Mouse (Mus musculus) bone marrow macrophage, adult 2 months (primary cell): ENCODE results near the gene Map3k5. TPM values are rescaled to one million over a fixed set of nuclear protein-coding genes. Genes with fewer than 3 reads are reported as not detected.

Experiments used
- H3K27ac ChIP-seq: 2 replicates; pipeline ENCODE4 v1.5.1; 2012; ENCODE audit warnings: low read depth, low read length; ENCODE audit not compliant: insufficient read depth
- H3K4me1 ChIP-seq: 2 replicates; pipeline ENCODE4 v1.6.1; 2012; ENCODE audit warnings: low read length; ENCODE audit not compliant: control insufficient read depth, insufficient read depth
- H3K4me3 ChIP-seq: 2 replicates; pipeline ENCODE4 v1.5.1; 2012; ENCODE audit warnings: mild to moderate bottlenecking, low read length, moderate library complexity; ENCODE audit not compliant: insufficient read depth
- CTCF ChIP-seq: IDR thresholded peaks from 2 replicates; pipeline ENCODE4 v1.5.1; 2012; ENCODE audit warnings: low read depth, mild to moderate bottlenecking, low read length, moderate library complexity
- POLR2A ChIP-seq: IDR thresholded peaks from 2 replicates; pipeline ENCODE4 v1.6.1; 2012; ENCODE audit warnings: mild to moderate bottlenecking, low read depth, low read length, borderline replicate concordance
- polyA plus RNA-seq: library from polyadenylated mRNA; stranded (reverse); fragments of >200 nt; gene quantifications from 2 replicates; pipeline ENCODE4 v1.2.4, GENCODE M21; 2012; ENCODE audit not compliant: missing spikeins, insufficient read depth, insufficient read length

Gene Map3k5
- polyA plus RNA-seq, 1 experiment, result 22.0 TPM

GRCm38 (mm10) chr10:19933511-19934383, 525 bp upstream of the Map3k5 start:
- TF ChIP-seq POLR2A, result no peak
- TF ChIP-seq CTCF, result peak; percentile 17; the same call in 1 of the 2 replicates
- Histone ChIP-seq H3K4me3 (peak overlapping the region; percentile 69), H3K4me1 (peaks cover 23% of the 10 kb centered on the region), H3K27ac (peak overlapping the region; percentile 38)

GRCm38 (mm10) chr10:19935295-19935623, 987 bp downstream of the Map3k5 start:
- TF ChIP-seq POLR2A (no peak), CTCF (no peak)
- Histone ChIP-seq H3K27ac (no peak overlapping the region), H3K4me1 (peaks cover 32% of the 10 kb centered on the region), H3K4me3 (peak overlapping the region; percentile 69)

- Histone ChIP-seq H3K27ac (no peak overlapping the region), H3K4me1 (peaks cover 37% of the 10 kb centered on the region), H3K4me3 (no peak overlapping the region)
- TF ChIP-seq CTCF (no peak), POLR2A (no peak)
These were observed 1.6 kb downstream of the Map3k5 start for GRCm38 (mm10) chr10:19935821-19936367.

DNA sequence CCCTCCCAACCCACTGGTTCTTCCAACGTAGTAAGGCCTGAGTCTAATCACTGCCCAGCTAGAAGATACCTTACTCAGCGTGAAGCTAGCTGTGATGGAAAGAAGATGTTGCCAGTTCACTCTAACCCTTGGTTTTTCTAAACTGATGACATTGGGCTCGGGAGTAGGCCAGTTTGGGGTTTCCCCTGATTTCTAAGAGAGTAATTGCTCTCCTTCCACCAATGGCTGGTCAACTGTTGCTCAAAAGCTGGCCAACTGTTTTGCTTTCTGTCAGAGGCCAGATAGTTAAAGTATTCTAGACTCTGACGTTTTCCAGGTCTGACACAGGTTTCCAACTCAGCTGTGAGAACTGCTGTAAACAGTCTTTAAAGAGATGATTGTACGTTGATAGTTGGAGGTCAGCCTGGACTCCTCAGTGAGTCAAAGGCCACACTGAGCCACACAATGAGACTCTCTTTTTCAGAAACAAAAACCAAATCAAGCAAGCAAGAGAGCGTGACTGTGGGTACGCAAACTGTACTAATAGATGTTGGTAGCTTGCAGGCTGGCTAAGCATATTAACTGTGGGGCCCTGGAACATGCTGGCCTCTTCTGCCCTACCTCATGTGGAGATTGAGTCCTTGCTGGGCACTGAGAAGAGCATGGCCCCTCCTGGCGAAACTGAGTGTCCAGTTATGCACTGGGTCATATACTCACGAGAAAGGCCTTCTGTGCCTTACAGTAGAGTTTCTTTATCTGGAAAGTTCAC, 2.9 kb downstream of the Map3k5 start:
- no peak overlapping the region for H3K4me3 ChIP-seq
- H3K4me1 ChIP-seq, result peaks cover 44% of the 10 kb centered on the region
- TF ChIP-seq POLR2A (no peak), CTCF (no peak)
- H3K27ac ChIP-seq, result no peak overlapping the region

DNA sequence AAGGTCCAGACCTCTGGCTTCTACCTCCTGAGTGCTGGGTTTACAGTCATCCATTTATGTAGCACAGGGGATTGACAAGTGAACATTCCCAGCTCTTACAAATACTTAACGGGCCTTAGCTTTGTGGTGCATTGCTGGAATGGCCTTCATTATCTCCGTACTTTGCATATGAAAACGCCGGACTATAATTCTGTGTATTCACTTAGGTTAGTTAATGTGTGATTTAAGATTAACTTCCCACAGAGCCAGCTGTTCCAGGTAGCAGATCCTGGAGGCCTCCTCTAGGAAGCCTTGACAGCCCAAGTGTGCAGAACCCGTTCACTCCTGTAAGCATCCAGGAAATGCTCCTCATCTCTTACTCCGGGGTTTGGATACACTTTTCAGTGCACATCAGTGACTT, 4.5 kb downstream of the Map3k5 start:
- H3K27ac ChIP-seq, result peak overlapping the region; percentile 9; the same call in 1 of the 2 replicates
- H3K4me1 ChIP-seq, result peaks cover 48% of the 10 kb centered on the region

DNA sequence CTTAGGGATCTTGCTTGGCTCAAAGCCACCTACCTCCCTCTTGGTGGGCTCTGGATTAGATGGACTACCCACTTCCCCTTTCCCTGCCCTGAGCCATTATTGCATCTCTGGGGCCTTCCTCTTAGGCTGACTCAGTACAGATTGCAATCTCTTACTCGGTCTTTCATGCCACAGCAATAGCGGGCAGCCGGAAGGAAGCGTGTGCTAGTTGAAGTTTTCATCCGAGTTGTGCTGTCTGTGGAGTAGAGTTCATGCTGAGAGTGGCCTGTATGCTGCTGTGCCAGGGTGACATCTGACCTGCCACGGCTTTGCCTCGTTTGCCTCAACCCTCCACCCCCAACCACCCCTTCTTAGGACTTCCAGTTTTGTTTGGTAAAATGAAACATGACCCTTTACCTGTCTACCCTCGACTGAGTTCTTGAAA, 5.0 kb downstream of the Map3k5 start:
- peak overlapping the region; percentile 93 for H3K27ac ChIP-seq

More for the DNA sequence above, 4.5 kb downstream of the Map3k5 start:
- H3K4me3 ChIP-seq, result no peak overlapping the region
- no peak for TF ChIP-seq CTCF
- TF ChIP-seq POLR2A, result no peak

DNA sequence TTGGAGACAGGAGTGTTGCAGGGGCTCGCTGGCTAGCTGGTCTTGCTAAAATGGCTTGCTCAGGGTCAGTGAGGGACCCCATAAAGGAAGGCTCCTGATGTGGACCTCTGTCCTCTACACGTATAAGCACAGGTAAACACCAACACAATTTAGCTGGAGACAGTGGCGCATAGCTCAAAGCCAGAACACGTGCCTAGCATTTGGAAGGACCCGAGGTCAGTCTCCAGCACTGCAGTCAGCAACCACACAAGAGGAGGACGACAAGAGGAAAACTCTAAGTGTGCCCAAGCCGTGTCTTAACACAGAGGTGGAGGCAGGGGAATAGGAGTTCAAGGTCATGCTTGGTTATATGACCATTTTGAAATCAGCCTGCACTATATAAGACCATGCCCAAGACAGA, 5.9 kb downstream of the Map3k5 start:
- TF ChIP-seq POLR2A (no peak), CTCF (no peak)
- H3K4me1 ChIP-seq, result peaks cover 48% of the 10 kb centered on the region
- peak overlapping the region; percentile 45; the same call in 1 of the 2 replicates for H3K4me3 ChIP-seq
- H3K27ac ChIP-seq, result peak overlapping the region; percentile 93

More for the DNA sequence above, 5.0 kb downstream of the Map3k5 start:
- Histone ChIP-seq H3K4me1 (peaks cover 48% of the 10 kb centered on the region), H3K4me3 (peak overlapping the region; percentile 45)
- no peak for TF ChIP-seq POLR2A
- no peak for TF ChIP-seq CTCF

DNA sequence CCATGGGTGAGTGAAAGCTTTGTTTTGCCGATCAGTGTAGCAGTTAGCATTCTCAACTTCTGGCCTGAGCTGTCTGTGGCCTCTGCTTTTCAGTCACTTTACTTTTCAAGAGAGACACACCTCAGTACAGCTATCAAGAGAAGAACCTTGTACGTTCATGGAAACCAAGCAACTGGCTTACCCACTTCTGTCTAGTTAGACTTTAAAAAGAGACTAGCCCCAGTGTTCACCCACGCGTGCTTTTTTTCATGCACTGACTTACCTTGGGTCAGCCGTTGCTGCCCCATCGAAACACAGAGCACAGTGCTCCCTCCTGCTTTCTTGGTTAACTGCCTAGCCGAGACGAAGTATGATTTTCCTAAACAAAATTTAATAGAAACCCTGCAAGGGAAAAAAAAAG, 6.4 kb downstream of the Map3k5 start:
- peak overlapping the region; percentile 4; the same call in 1 of the 2 replicates for H3K4me3 ChIP-seq
- TF ChIP-seq POLR2A, result no peak
- no peak; the same call in 1 of the 2 replicates for TF ChIP-seq CTCF
- peak overlapping the region; percentile 93 for H3K27ac ChIP-seq
- H3K4me1 ChIP-seq, result peaks cover 45% of the 10 kb centered on the region

DNA sequence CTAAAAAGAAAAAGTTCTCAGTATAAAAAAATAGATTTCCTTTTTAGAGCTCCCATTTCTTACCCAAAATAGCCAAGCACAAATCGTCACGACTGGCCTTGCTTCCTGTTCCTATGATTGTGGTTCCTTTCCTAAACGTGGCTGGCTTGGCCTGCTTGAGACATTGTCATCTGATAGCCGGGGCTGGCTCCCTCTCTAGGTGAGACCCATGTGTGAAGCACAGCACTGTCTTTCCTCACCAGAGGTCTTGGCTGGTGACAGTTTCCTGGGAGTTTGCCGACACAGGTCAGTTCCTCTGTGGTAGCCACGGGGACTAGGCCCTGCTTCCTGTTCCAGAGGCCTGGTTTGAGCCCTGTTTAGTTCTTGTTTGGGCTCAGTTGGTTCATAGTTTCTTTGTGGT, 6.8 kb downstream of the Map3k5 start:
- peak overlapping the region; percentile 39 for H3K4me3 ChIP-seq
- TF ChIP-seq POLR2A, result no peak
- no peak for TF ChIP-seq CTCF
- H3K27ac ChIP-seq, result peak overlapping the region; percentile 93
- peaks cover 43% of the 10 kb centered on the region for H3K4me1 ChIP-seq
